Comparison of ENCODE assay signal across 25 mouse cellular contexts in the genomic region with DNA sequence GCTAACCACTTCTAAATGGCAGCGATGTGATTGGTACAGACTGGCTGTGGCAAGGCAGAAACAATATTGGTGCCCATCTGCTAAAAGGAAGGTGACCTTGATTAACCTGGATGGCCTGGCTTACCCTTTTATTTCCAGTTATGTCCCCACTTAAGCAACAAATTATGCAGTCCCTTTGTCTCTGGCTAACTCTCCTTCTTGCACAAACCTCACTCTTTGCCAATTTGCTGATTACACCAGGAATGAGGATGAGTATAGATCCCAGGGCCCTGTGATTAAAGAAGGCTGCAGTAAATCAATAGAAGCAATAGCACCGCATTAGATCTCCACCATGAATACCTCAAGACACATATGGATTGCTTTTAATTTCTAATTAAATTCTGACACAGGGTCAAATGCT.
"Had no signal": no experiment of that assay in that cellular context is flagged by ENCODE, and none has a peak within 500 bp of the region (broad histone marks: within the 10 kb centered on the region; RNA-seq: fewer than 3 reads in every experiment).

No protein-coding gene starts in this region.

- H3K36me3 ChIP-seq: heart, embryonic 10.5 days; heart, embryonic 12.5 days; hindbrain, embryonic 10.5 days; hindbrain, embryonic 12.5 days; intestine, embryonic 15.5 days; limb, embryonic 13.5 days; limb, embryonic 15.5 days had no signal

- H3K27ac ChIP-seq: heart, embryonic 10.5 days; hindbrain, embryonic 10.5 days; hindbrain, embryonic 12.5 days; hindbrain, embryonic 14.5 days; intestine, embryonic 15.5 days; limb, embryonic 13.5 days; limb, embryonic 15.5 days; liver, embryonic 14.5 days had no signal

- H3K9ac ChIP-seq: heart, embryonic 12.5 days; hindbrain, embryonic 12.5 days; hindbrain, embryonic 14.5 days; intestine, embryonic 15.5 days; limb, embryonic 13.5 days; limb, embryonic 15.5 days; liver, embryonic 14.5 days had no signal

- H3K4me1 ChIP-seq: heart, embryonic 10.5 days; heart, embryonic 12.5 days; hindbrain, embryonic 10.5 days; hindbrain, embryonic 12.5 days; intestine, embryonic 15.5 days; limb, embryonic 15.5 days had no signal

- H3K27me3 ChIP-seq: hindbrain, embryonic 12.5 days; intestine, embryonic 15.5 days; limb, embryonic 13.5 days; limb, embryonic 15.5 days had no signal

- H3K4me3 ChIP-seq: heart, embryonic 10.5 days; heart, embryonic 12.5 days; hindbrain, embryonic 10.5 days; hindbrain, embryonic 12.5 days; intestine, embryonic 15.5 days; limb, embryonic 13.5 days; limb, embryonic 15.5 days had no signal

- DNase-seq: gastrocnemius, postnatal 14 days; gastrocnemius, postnatal 36 days; heart, adult 18-20 months; heart, postnatal 10 days; heart, postnatal 4 days; kidney, adult 18-20 months; kidney, adult 8-10 months; kidney, postnatal 10 days; kidney, postnatal 25 days; layer of hippocampus, adult 9-11 months; layer of hippocampus, postnatal 36 days; left cerebral cortex, postnatal 4 days had no signal

- H3K9me3 ChIP-seq: heart, embryonic 10.5 days; heart, embryonic 12.5 days; hindbrain, embryonic 10.5 days; hindbrain, embryonic 12.5 days; intestine, embryonic 15.5 days; limb, embryonic 13.5 days; limb, embryonic 15.5 days had no signal

- ATAC-seq: hindbrain, embryonic 16.5 days; inflammation-experienced regulatory T-cells, adult 6 months; intestine, embryonic 15.5 days; intestine, postnatal 0 days had no signal

- H3K4me2 ChIP-seq: heart, embryonic 12.5 days; hindbrain, embryonic 12.5 days; hindbrain, embryonic 14.5 days; intestine, embryonic 15.5 days; limb, embryonic 13.5 days; limb, embryonic 15.5 days; liver, embryonic 11.5 days had no signal
